Mouse (Mus musculus) neural tube, embryonic 14.5 days (tissue): ENCODE measurements around the gene Ryr2. TPM values are rescaled to one million over a fixed set of nuclear protein-coding genes. Genes with fewer than 3 reads are reported as not detected.
A peak's percentile ranks its signal among the peaks of the same experiment; 100 is the strongest.

Experiments used
- ATAC-seq: fragments of 200-750 bp; cut with Nextera tagmentation; 2 replicates; pipeline ENCODE4 v1.8.0; 2017; ENCODE audit warnings: low read depth, mild to moderate bottlenecking, moderate TSS enrichment, moderate library complexity
- H3K27ac ChIP-seq: fragments of 300-500 bp; sonication (generic); 2 replicates; pipeline ENCODE4 v1.5.1; 2014; ENCODE audit warnings: low read depth, mild to moderate bottlenecking, control low read depth, low read length, moderate library complexity, mixed read lengths
- H3K27me3 ChIP-seq: fragments of 300-500 bp; sonication (generic); 2 replicates; pipeline ENCODE4 v1.6.1; 2014; ENCODE audit warnings: low read length; ENCODE audit not compliant: control insufficient read depth, insufficient read depth
- H3K36me3 ChIP-seq: fragments of 300-500 bp; sonication (generic); 2 replicates; pipeline ENCODE4 v1.6.1; 2014; ENCODE audit warnings: low read length, mixed read lengths; ENCODE audit not compliant: control insufficient read depth, insufficient read depth
- H3K4me1 ChIP-seq: fragments of 300-500 bp; sonication (generic); 2 replicates; pipeline ENCODE4 v1.6.1; 2014; ENCODE audit warnings: low read length; ENCODE audit not compliant: control insufficient read depth, insufficient read depth
- H3K4me2 ChIP-seq: fragments of 300-500 bp; sonication (generic); 2 replicates; pipeline ENCODE4 v1.6.1; 2014; ENCODE audit warnings: mild to moderate bottlenecking, low read depth, low read length, control low read depth
- H3K4me3 ChIP-seq: fragments of 300-500 bp; sonication (generic); 2 replicates; pipeline ENCODE4 v1.5.1; 2014; ENCODE audit warnings: low read depth, low read length, control low read depth, mixed read lengths
- H3K9ac ChIP-seq: fragments of 300-500 bp; sonication (generic); replicated peaks from 2 replicates; pipeline ENCODE4 v1.6.1; 2014; ENCODE audit warnings: low read depth, mild to moderate bottlenecking, control low read depth, low read length, mixed read lengths
- H3K9me3 ChIP-seq: fragments of 300-500 bp; sonication (generic); 2 replicates; pipeline ENCODE4 v1.6.1; 2016; ENCODE audit warnings: low read length; ENCODE audit not compliant: control insufficient read depth
- WGBS: fragments of 180-500 bp; shearing (Covaris S2); extraction: QIAGEN DNeasy Blood & Tissue Kit; methylation state at CpG from one replicate; pipeline ENCODE4 v1.1.7; 2014; 5-methylcytosine and 5-hydroxymethylcytosine counted together
- polyA plus RNA-seq: library from polyadenylated mRNA; unstranded; fragments of >200 nt; fragmentation: Nextera tagmentation; extraction: Ambion mirVana; gene quantifications from 2 replicates; pipeline ENCODE4 v1.2.1, GENCODE M21; 2014

Ryr2 gene
- polyA plus RNA-seq, 1 experiment from 2014 or later: 13.5 TPM

DNA sequence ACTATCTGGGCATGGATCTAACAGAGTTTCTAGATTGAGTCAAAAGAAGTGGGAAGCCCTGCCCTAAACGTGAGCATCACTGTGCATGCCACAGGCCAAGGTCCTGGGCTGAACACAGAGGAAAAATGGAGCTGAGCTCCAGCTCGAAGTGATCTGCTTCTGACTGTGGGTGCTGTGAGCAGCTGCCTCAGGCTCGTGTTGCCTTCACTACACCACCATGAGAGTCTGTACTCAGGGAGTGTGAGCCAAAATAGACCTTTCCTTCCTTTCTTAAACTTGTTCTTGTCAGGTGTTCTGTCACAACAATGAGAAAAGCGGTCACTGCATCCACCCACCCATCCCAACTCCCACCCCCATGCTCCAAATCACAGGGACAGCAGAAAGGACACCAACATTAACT, 27.2 kb downstream of the Ryr2 start:
- Histone ChIP-seq H3K9me3 (no peaks in the 10 kb centered on the region), H3K36me3 (no peaks in the 10 kb centered on the region), H3K27ac (no peak overlapping the region), H3K27me3 (no peaks in the 10 kb centered on the region), H3K4me2 (no peak overlapping the region), H3K9ac (no peak overlapping the region), H3K4me3 (no peak overlapping the region), H3K4me1 (no peaks in the 10 kb centered on the region)
- WGBS: 91% methylated on average over 4 of the region's 4 CpGs
- ATAC-seq: no peak

DNA sequence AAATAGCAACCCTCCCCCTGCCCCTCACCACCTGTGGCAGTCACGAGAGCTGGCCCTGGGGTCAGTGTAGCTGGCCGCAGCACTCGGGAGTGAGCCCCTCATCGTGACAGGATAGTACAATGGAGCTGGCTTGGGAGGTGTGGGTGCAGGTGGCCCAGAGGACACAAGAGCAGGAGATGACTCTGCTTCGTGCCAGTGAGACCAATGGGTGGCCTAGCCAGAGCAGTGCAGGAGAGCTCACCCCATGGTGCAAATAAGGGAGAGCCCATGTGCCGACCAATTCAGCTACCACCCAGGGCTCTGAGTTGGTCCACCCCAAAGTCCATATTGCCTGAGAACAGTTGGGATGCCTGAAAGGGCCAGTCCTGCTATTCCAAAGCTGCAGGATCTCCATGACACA, 31.8 kb downstream of the Ryr2 start:
- Histone ChIP-seq H3K4me1 (no peaks in the 10 kb centered on the region), H3K4me2 (no peak overlapping the region), H3K36me3 (no peaks in the 10 kb centered on the region), H3K27me3 (no peaks in the 10 kb centered on the region), H3K27ac (no peak overlapping the region), H3K9ac (no peak overlapping the region), H3K9me3 (no peaks in the 10 kb centered on the region), H3K4me3 (no peak overlapping the region)
- ATAC-seq: no peak
- 88% methylated on average over 6 of the region's 6 CpGs for WGBS

DNA sequence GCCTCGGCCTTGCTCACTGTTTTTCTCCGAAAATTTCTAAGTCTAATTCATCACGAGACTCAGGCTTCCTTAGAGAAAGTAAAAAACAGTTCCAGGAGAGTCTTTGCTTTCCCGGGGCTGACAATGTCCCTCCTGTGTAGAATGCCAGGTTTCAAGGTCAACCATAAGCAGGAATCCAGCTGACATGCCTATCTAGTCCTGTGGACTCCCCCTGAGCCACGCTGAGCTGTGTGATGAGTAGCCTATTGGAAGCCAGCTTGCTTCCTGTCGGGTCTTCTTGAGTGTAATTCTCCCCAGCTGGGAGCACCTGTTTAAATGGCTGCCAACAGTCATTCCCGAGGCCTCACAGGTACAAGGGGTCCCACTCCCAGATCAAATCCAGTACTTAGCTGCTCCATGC, 34.2 kb downstream of the Ryr2 start:
- Histone ChIP-seq H3K27ac (no peak overlapping the region), H3K4me1 (no peaks in the 10 kb centered on the region), H3K36me3 (no peaks in the 10 kb centered on the region), H3K27me3 (no peaks in the 10 kb centered on the region), H3K9ac (no peak overlapping the region), H3K9me3 (no peaks in the 10 kb centered on the region), H3K4me2 (no peak overlapping the region), H3K4me3 (no peak overlapping the region)
- WGBS: 52% methylated on average over 7 of the region's 7 CpGs
- ATAC-seq: peak; percentile 38; the same call in 1 of the 2 replicates

DNA sequence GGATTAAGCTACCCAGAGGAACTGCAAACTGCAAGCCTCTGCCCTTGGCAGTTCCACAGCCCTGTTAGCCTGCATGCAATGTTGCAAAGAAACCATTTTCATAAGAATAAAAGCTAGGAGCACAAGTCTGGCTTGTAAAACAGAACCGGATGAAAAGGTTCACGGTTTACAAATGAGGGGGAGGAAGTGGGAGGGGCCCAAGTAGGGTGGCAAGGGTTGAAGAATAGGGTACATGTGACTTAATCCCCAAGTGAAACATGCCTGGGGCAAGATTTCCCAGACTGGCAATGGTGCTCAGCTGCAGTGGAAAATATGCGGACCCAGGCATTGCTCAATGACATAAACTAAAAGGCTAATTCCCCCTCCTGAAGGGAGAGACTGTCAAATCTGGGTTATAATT, 34.6 kb downstream of the Ryr2 start:
- ATAC-seq: 0 out of 2 replicates have a peak, but pooled peaks have one; percentile 25

DNA sequence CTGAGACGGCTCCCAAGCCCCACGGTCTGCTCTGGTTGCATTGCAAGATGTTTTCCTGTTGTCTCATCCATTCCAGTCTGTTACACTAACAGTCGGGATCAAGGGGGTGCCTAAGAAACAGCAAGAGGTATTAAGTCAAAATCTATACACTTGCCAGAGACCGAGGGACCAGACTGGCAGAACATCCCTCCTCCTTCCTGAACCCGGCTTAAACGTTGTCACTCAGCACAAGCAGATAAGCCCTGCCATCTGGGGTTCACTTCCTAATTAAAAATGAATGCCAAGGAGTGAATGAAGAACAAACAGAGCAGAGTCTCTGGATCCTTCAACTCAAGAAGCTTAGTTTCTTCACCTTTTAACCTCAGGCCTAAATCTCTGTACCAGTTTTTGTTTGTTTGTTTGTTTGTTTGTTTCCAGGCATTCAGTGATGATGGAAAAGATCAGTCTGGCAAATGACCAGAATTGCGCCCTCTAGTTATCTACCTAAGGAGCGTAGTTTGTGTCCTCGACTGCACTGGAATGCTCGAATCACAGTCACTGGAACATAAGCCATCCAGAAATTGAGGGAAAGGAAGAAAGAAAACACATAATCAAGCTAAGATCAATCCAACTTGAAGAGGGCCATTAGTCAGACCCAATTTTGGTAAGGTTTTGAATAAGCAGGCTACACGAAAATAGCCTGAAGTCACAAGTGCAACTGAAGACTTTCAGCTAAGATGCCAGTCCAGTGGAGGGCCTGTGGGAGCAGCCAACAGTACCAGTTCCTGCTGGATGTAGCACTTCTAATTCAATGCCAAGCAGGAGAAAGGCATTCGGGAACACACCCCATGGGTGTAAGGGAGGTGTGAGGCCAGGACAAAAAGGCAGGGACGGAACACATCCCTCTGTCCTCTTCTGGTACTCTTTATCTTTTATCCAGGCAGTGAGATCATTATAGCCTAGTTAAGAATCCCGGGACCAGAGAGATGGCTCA, 36.3 kb downstream of the Ryr2 start:
- Histone ChIP-seq H3K9me3 (no peaks in the 10 kb centered on the region), H3K9ac (no peak overlapping the region), H3K4me3 (no peak overlapping the region), H3K27ac (no peak overlapping the region), H3K4me2 (no peak overlapping the region), H3K36me3 (no peaks in the 10 kb centered on the region), H3K4me1 (no peaks in the 10 kb centered on the region), H3K27me3 (no peaks in the 10 kb centered on the region)
- 86% methylated on average over 14 of the region's 14 CpGs for WGBS
- ATAC-seq: no peak

More for the DNA sequence above, 34.6 kb downstream of the Ryr2 start:
- H3K4me1 ChIP-seq: no peaks in the 10 kb centered on the region
- no peak overlapping the region for H3K4me3 ChIP-seq
- H3K4me2 ChIP-seq: no peak overlapping the region
- H3K9ac ChIP-seq: no peak overlapping the region
- no peaks in the 10 kb centered on the region for H3K9me3 ChIP-seq
- WGBS: 22% methylated on average over 3 of the region's 3 CpGs
- H3K27me3 ChIP-seq: no peaks in the 10 kb centered on the region
- no peaks in the 10 kb centered on the region for H3K36me3 ChIP-seq
- H3K27ac ChIP-seq: no peak overlapping the region

DNA sequence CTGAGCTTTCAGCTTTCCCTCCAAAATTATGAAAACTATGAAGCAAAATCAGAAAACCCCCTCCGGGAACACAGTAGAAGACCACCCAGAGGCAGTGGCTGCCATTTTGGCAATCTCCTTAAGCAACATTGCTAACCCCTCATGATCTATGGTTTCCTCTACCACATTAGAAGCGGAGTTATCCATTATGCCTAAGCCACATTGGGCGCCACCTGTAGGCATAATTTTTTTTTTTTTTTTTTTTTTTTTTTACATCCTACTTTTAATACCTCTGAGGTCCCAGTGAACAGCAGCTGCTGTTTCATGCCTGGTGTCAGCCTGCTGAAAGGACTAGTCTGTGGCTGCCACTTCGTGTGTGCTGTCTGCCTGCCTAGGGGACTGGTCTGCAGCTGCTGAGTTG, 42.2 kb downstream of the Ryr2 start:
- Histone ChIP-seq H3K4me3 (no peak overlapping the region), H3K27ac (no peak overlapping the region), H3K36me3 (no peaks in the 10 kb centered on the region), H3K27me3 (no peaks in the 10 kb centered on the region), H3K9me3 (no peaks in the 10 kb centered on the region), H3K9ac (no peak overlapping the region), H3K4me1 (no peaks in the 10 kb centered on the region), H3K4me2 (no peak overlapping the region)
- WGBS: 88% methylated on average over 4 of the region's 4 CpGs
- no peak for ATAC-seq

DNA sequence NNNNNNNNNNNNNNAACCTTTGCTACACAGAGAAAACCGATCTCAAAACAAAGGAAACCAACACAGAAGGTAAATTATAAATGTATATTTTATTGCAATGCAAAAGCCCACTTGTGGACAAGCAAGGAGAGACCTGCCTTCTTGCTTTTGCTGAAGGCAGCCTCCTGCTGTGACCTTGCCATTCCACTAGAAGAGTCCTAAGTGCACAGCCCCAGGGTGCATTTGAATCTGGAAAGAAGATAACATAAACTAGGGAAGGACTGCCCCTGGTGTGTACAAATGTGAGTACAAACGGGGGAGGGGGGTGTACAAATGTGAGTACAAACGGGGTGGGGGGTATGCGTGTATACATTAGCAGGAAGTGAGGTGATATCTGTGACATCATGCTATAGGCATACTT, 43.2 kb downstream of the Ryr2 start:
- 72% methylated on average over 4 of the region's 4 CpGs for WGBS
- no peak for ATAC-seq
- Histone ChIP-seq H3K4me2 (no peak overlapping the region), H3K36me3 (no peaks in the 10 kb centered on the region), H3K9me3 (no peaks in the 10 kb centered on the region), H3K27ac (no peak overlapping the region), H3K9ac (no peak overlapping the region), H3K4me1 (no peaks in the 10 kb centered on the region), H3K27me3 (no peaks in the 10 kb centered on the region), H3K4me3 (no peak overlapping the region)

DNA sequence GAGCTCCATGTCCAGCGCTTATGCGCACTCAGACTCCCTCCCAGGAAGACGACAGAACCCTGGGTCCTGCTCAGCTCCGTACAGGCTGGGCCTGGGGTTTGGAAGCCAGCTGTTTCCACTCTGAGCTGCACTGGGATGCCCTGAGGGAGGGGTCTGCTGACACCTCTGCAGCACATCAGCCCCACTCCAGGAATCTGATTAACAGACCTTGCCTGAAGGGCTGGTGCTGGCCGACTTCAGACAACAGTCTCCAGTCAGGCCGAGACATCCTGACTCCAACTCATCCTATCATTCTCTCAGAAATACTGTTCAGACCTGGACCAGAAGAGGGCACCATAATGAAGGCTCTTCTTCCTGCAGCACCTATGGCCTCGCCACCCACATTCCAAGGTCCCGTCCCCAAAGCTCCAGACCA, 49.4 kb downstream of the Ryr2 start:
- WGBS: 73% methylated on average over 8 of the region's 8 CpGs
- Histone ChIP-seq H3K9me3 (no peaks in the 10 kb centered on the region), H3K4me3 (no peak overlapping the region), H3K27me3 (no peaks in the 10 kb centered on the region), H3K9ac (no peak overlapping the region), H3K4me1 (no peaks in the 10 kb centered on the region), H3K27ac (no peak overlapping the region), H3K36me3 (no peaks in the 10 kb centered on the region), H3K4me2 (no peak overlapping the region)
- ATAC-seq: peak; percentile 23; the same call in 1 of the 2 replicates

DNA sequence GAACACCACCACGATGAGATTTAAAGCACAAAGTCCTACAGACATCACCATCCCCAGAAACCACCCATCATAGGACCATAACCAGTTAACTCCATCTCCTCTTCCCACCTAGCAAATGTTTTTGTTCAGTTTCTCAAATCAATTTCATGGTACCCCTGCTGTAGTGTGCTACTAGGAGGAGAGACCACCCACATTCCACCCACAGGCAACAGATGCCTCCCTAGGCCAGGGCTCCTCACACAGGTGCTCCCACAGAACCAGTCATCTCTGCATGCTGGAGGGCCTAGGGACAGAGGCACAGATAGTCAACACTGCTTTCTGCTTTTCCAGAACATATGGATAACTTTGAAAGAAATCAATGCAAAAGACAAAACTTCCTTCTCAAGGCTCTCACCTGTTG, 50.8 kb downstream of the Ryr2 start:
- H3K9ac ChIP-seq: no peak overlapping the region
- WGBS: 93% methylated on average over 1 of the region's 1 CpGs
- no peak overlapping the region for H3K4me2 ChIP-seq
- H3K9me3 ChIP-seq: no peaks in the 10 kb centered on the region
- no peaks in the 10 kb centered on the region for H3K36me3 ChIP-seq
- no peak overlapping the region for H3K27ac ChIP-seq
- no peak overlapping the region for H3K4me3 ChIP-seq
- no peaks in the 10 kb centered on the region for H3K4me1 ChIP-seq
- H3K27me3 ChIP-seq: no peaks in the 10 kb centered on the region
- ATAC-seq: no peak
